Mouse (Mus musculus): ENCODE results near the gene Nrip1. TPM values are rescaled to one million over a fixed set of nuclear protein-coding genes. Genes with fewer than 3 reads are reported as not detected.

Gene Nrip1
- polyA plus RNA-seq, 1 experiment from 2014 or later, result 29.4 TPM

DNA sequence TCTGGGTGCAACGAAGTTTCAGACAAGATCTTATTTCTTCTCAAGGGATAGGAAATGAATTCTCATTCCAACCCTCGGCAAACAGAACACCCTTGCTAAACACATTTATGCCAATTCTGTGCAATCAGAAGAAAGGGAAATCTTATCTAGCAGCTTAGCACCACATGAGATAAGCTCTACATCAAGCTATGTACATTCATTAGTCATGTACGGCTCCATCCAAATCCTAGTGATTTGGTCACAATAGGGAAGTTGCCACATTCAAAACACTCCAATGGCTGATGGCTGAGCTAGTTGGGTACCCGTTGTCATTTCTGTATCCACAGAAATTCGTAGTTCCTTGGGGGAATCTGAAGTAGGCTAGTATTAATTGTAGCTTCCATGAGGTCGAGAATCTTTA, 91.8 kb downstream of the Nrip1 start:
- DNase-seq (ENCODE audit: low spot score) (no peak), ATAC-seq (replicated peaks; ENCODE audit: low FRiP score) (no peak)
- no peak overlapping the region for H3K4me3 ChIP-seq (ENCODE audit: low read depth, low read length)
- no peak overlapping the region for H3K4me2 ChIP-seq (ENCODE audit: low read depth, low read length, severe bottlenecking)
- no peaks in the 10 kb centered on the region for H3K4me1 ChIP-seq (replicated peaks; ENCODE audit: control insufficient read depth, insufficient read depth, low read length)
- no peaks in the 10 kb centered on the region for H3K36me3 ChIP-seq (ENCODE audit: control insufficient read depth, insufficient read depth, low read length)
- H3K27me3 ChIP-seq (ENCODE audit: control insufficient read depth, insufficient read depth, low read length), result no peaks in the 10 kb centered on the region
- H3K27ac ChIP-seq (ENCODE audit: low read depth, low read length), result no peak overlapping the region
- no peak overlapping the region for H3K9ac ChIP-seq (ENCODE audit: low read length)
- no peaks in the 10 kb centered on the region for H3K9me3 ChIP-seq (ENCODE audit: control insufficient read depth, low read length)
- WGBS, result 88% methylated on average over 6 of the region's 6 CpGs

DNA sequence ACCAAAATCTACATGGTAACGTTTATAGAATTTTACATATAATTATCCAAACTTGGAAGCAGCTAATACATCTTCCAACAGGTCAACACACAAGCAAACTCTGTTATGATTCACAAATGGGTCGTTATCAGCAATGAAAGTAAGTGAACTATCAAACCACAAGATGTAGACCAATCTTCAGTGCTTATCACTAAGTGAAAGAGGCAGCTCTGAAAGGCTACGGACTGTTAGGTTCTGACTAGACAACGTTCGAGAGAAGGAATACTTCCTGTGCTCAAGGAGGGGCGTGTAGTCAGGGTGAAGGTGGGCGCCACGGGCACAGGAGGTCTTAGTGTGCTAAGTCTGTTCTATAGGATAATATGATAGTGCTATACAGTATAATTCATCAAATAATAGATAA, 93.3 kb downstream of the Nrip1 start:
- H3K4me3 ChIP-seq (ENCODE audit: low read depth, low read length), result no peak overlapping the region

DNA sequence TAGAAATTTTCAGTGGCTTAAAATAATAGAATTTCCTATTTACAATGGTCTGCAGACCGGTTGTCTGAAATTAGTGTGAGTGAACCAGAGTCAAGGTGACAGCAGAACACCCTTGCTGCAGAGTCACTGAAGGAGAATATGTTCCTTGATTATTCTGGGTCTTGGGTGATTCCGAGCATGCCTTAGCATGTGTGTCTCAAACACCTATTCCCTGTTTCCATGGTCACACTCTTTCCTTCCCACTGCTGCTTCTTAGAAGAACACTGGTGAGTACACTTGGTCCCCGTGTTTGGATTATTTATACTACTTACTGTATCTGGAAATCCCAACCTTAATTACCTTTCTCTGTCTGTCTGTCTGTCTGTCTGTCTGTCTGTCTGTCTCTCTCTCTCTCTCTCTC, 97.4 kb downstream of the Nrip1 start:
- H3K27me3 ChIP-seq (ENCODE audit: control insufficient read depth, insufficient read depth, low read length), result no peaks in the 10 kb centered on the region
- WGBS, result 87% methylated on average over 3 of the region's 3 CpGs
- H3K9ac ChIP-seq (ENCODE audit: low read length), result no peak overlapping the region
- H3K27ac ChIP-seq (ENCODE audit: low read depth, low read length), result no peak overlapping the region
- no peak overlapping the region for H3K4me3 ChIP-seq (ENCODE audit: low read depth, low read length)
- ATAC-seq (replicated peaks; ENCODE audit: low FRiP score) (no peak), DNase-seq (ENCODE audit: low spot score) (no peak)
- H3K4me1 ChIP-seq (replicated peaks; ENCODE audit: control insufficient read depth, insufficient read depth, low read length), result no peaks in the 10 kb centered on the region
- H3K9me3 ChIP-seq (ENCODE audit: control insufficient read depth, low read length), result no peaks in the 10 kb centered on the region
- no peaks in the 10 kb centered on the region for H3K36me3 ChIP-seq (ENCODE audit: control insufficient read depth, insufficient read depth, low read length)
- no peak overlapping the region for H3K4me2 ChIP-seq (ENCODE audit: low read depth, low read length, severe bottlenecking)

More for the DNA sequence above, 93.3 kb downstream of the Nrip1 start:
- Histone ChIP-seq H3K4me1 (replicated peaks; ENCODE audit: control insufficient read depth, insufficient read depth, low read length) (no peaks in the 10 kb centered on the region), H3K9ac (ENCODE audit: low read length) (no peak overlapping the region), H3K4me2 (ENCODE audit: low read depth, low read length, severe bottlenecking) (no peak overlapping the region), H3K36me3 (ENCODE audit: control insufficient read depth, insufficient read depth, low read length) (no peaks in the 10 kb centered on the region), H3K27ac (ENCODE audit: low read depth, low read length) (no peak overlapping the region), H3K27me3 (ENCODE audit: control insufficient read depth, insufficient read depth, low read length) (no peaks in the 10 kb centered on the region), H3K9me3 (ENCODE audit: control insufficient read depth, low read length) (no peaks in the 10 kb centered on the region)
- ATAC-seq (replicated peaks; ENCODE audit: low FRiP score), result no peak
- DNase-seq (ENCODE audit: low spot score), result no peak
- WGBS, result 90% methylated on average over 8 of the region's 8 CpGs

DNA sequence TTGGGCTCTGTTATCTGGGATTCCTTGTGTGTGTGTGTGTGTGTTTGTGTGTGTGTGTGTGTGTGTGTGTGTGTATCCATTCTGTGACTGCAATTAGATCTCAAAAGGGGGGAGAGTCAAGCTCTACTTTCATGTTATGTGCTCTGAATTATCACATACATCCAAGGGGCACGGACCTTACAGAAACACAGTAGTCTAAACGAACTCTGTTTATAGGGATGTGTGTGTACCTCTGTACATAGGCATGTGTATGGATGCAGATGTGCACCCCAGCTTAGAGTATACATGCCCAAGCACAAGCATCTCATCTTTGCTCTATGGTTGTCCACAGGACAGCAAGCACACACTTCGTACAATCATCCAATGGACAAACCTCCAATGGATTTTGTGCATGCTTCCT, 98.0 kb downstream of the Nrip1 start:
- H3K9me3 ChIP-seq (ENCODE audit: control insufficient read depth, low read length), result no peaks in the 10 kb centered on the region
- no peak overlapping the region for H3K9ac ChIP-seq (ENCODE audit: low read length)
- WGBS, result 95% methylated on average over 3 of the region's 3 CpGs
- H3K27ac ChIP-seq (ENCODE audit: low read depth, low read length), result no peak overlapping the region
- no peak overlapping the region for H3K4me2 ChIP-seq (ENCODE audit: low read depth, low read length, severe bottlenecking)
- no peak for DNase-seq (ENCODE audit: low spot score)
- no peaks in the 10 kb centered on the region for H3K4me1 ChIP-seq (replicated peaks; ENCODE audit: control insufficient read depth, insufficient read depth, low read length)
- no peaks in the 10 kb centered on the region for H3K27me3 ChIP-seq (ENCODE audit: control insufficient read depth, insufficient read depth, low read length)
- no peak for ATAC-seq (replicated peaks; ENCODE audit: low FRiP score)
- H3K4me3 ChIP-seq (ENCODE audit: low read depth, low read length), result no peak overlapping the region
- no peaks in the 10 kb centered on the region for H3K36me3 ChIP-seq (ENCODE audit: control insufficient read depth, insufficient read depth, low read length)

DNA sequence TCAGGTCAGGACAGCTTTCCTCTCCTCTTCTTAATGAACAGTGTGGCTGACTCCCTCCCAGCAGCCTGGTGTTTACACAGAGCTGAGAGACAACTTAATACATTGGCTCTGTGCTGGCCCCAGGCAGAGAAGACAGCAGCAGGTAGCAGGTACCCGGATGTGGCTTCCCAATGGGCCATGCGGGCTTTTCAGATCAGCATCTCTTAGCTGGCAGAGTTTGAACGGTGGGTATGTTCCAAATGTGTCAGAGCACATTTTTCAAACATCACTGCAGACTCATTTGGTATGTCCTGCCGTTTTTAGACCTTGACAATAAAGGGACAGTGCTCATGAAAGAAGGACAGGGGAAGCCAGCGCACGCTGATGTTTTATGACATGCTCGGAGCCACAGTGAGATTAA, 98.5 kb downstream of the Nrip1 start:
- Histone ChIP-seq H3K4me3 (ENCODE audit: low read depth, low read length) (no peak overlapping the region), H3K4me2 (ENCODE audit: low read depth, low read length, severe bottlenecking) (no peak overlapping the region), H3K36me3 (ENCODE audit: control insufficient read depth, insufficient read depth, low read length) (no peaks in the 10 kb centered on the region), H3K27me3 (ENCODE audit: control insufficient read depth, insufficient read depth, low read length) (no peaks in the 10 kb centered on the region), H3K9ac (ENCODE audit: low read length) (no peak overlapping the region), H3K9me3 (ENCODE audit: control insufficient read depth, low read length) (no peaks in the 10 kb centered on the region), H3K27ac (ENCODE audit: low read depth, low read length) (no peak overlapping the region), H3K4me1 (replicated peaks; ENCODE audit: control insufficient read depth, insufficient read depth, low read length) (no peaks in the 10 kb centered on the region)
- DNase-seq (ENCODE audit: low spot score) (no peak), ATAC-seq (replicated peaks; ENCODE audit: low FRiP score) (no peak)
- 88% methylated on average over 7 of the region's 7 CpGs for WGBS

DNA sequence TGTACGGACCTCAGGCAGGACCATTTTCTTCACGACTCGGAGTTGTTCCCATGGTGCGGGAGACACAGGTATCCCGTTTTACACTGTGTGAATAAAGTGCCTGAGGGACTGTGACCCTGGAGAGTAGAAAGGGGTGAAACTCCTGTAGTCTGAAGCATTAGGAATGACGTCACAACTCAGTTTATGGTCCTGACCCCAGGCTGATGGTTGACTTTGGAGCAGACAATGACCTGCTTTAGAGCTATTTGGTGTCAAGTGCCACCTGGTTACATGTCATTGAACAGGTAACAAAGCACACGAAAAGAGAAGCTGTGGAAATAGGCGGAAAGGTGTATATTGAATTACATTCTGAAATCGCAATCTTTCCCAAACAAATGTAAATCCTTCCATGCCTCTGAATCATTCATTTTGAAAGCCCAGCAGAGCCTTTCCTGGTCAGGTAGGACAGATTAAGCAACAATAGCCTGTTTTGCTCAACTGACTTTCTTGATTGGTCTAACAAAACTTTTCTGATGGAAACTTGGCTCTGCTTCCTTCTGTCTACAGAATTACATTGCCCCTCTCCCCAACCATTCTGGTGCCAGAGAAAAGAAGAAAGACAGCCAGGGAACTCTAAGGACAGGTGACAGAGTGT, 106.9 kb downstream of the Nrip1 start:
- Histone ChIP-seq H3K4me2 (ENCODE audit: low read depth, low read length, severe bottlenecking) (no peak overlapping the region), H3K4me1 (replicated peaks; ENCODE audit: control insufficient read depth, insufficient read depth, low read length) (no peaks in the 10 kb centered on the region), H3K4me3 (ENCODE audit: low read depth, low read length) (no peak overlapping the region), H3K9me3 (ENCODE audit: control insufficient read depth, low read length) (no peaks in the 10 kb centered on the region), H3K27me3 (ENCODE audit: control insufficient read depth, insufficient read depth, low read length) (no peaks in the 10 kb centered on the region), H3K9ac (ENCODE audit: low read length) (no peak overlapping the region), H3K27ac (ENCODE audit: low read depth, low read length) (no peak overlapping the region), H3K36me3 (ENCODE audit: control insufficient read depth, insufficient read depth, low read length) (no peaks in the 10 kb centered on the region)
- WGBS, result 84% methylated on average over 9 of the region's 9 CpGs
- no peak for DNase-seq (ENCODE audit: low spot score)
- no peak for ATAC-seq (replicated peaks; ENCODE audit: low FRiP score)

DNA sequence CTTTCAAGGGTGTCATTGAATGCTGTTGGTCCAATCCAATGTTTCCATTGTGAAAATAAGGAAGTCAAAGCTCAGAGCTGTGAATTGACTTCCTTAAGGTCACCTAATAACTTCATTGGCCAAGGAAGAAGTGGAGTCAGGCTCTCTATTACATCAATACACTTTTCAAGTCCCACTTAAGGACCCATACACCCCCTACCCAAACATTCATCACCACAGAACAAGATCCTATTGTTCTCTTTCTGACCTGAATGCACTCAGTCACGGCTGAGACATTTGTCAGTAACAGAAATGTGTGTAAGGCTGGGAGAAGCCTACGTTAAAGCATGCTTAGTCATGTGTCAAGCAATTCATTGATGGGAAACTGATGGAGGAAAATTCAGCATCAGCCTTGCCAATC, 107.8 kb downstream of the Nrip1 start:
- Histone ChIP-seq H3K9ac (ENCODE audit: low read length) (no peak overlapping the region), H3K36me3 (ENCODE audit: control insufficient read depth, insufficient read depth, low read length) (no peaks in the 10 kb centered on the region), H3K27ac (ENCODE audit: low read depth, low read length) (no peak overlapping the region), H3K4me3 (ENCODE audit: low read depth, low read length) (no peak overlapping the region), H3K4me2 (ENCODE audit: low read depth, low read length, severe bottlenecking) (no peak overlapping the region), H3K27me3 (ENCODE audit: control insufficient read depth, insufficient read depth, low read length) (no peaks in the 10 kb centered on the region), H3K9me3 (ENCODE audit: control insufficient read depth, low read length) (no peaks in the 10 kb centered on the region), H3K4me1 (replicated peaks; ENCODE audit: control insufficient read depth, insufficient read depth, low read length) (no peaks in the 10 kb centered on the region)
- 34% methylated on average over 2 of the region's 2 CpGs for WGBS
- ATAC-seq (replicated peaks; ENCODE audit: low FRiP score) (no peak), DNase-seq (ENCODE audit: low spot score) (no peak)

DNA sequence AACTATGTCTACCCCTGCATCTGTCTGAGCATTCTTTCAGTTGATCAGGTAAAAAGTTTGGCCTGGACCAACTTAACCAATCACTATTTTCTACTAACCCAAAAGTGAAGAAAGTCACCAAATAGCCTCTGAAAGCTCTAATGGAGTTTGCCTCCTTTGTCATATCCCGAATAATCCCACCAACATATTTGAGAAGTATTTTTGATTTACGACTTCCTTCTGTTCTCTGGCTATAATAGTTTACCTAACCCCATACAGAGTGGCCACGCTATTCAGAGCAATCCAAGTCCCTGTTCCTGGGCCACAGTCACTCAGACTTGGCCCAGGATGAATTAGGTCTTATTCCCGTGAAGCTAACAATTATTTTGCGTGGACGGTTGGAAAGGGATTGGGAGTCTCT, 108.3 kb downstream of the Nrip1 start:
- no peaks in the 10 kb centered on the region for H3K4me1 ChIP-seq (replicated peaks; ENCODE audit: control insufficient read depth, insufficient read depth, low read length)
- H3K27ac ChIP-seq (ENCODE audit: low read depth, low read length), result no peak overlapping the region
- no peak for DNase-seq (ENCODE audit: low spot score)
- no peak for ATAC-seq (replicated peaks; ENCODE audit: low FRiP score)
- no peaks in the 10 kb centered on the region for H3K36me3 ChIP-seq (ENCODE audit: control insufficient read depth, insufficient read depth, low read length)
- 84% methylated on average over 6 of the region's 6 CpGs for WGBS
- no peak overlapping the region for H3K4me3 ChIP-seq (ENCODE audit: low read depth, low read length)
- no peaks in the 10 kb centered on the region for H3K27me3 ChIP-seq (ENCODE audit: control insufficient read depth, insufficient read depth, low read length)
- no peaks in the 10 kb centered on the region for H3K9me3 ChIP-seq (ENCODE audit: control insufficient read depth, low read length)
- no peak overlapping the region for H3K4me2 ChIP-seq (ENCODE audit: low read depth, low read length, severe bottlenecking)
- H3K9ac ChIP-seq (ENCODE audit: low read length), result no peak overlapping the region

DNA sequence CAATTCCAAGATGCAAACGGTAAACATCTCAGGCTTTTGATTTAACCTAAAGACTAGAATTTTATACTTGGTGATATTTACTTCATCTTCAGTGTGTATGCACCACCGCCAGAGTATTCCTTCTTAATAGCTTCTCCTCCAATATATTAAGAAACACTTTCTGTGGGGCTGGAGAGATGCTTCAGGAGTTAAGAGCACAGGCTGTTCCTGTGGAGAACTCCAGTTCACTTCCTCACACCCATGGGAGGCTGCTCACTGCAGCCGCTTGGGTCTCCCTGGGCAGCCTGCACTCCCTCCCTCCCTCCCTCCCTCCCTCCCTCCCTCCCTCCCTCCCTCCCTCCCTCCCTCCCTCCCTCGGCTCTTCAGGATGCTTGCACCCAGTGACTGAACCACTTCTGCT, 110.2 kb downstream of the Nrip1 start:
- H3K36me3 ChIP-seq (ENCODE audit: control insufficient read depth, insufficient read depth, low read length), result no peaks in the 10 kb centered on the region
- H3K9ac ChIP-seq (ENCODE audit: low read length), result no peak overlapping the region
- DNase-seq (ENCODE audit: low spot score) (no peak), ATAC-seq (replicated peaks; ENCODE audit: low FRiP score) (no peak)
- no peaks in the 10 kb centered on the region for H3K4me1 ChIP-seq (replicated peaks; ENCODE audit: control insufficient read depth, insufficient read depth, low read length)
- H3K4me3 ChIP-seq (ENCODE audit: low read depth, low read length), result no peak overlapping the region
- no peaks in the 10 kb centered on the region for H3K9me3 ChIP-seq (ENCODE audit: control insufficient read depth, low read length)
- H3K27ac ChIP-seq (ENCODE audit: low read depth, low read length), result no peak overlapping the region
- 76% methylated on average over 3 of the region's 4 CpGs for WGBS
- H3K4me2 ChIP-seq (ENCODE audit: low read depth, low read length, severe bottlenecking), result no peak overlapping the region
- H3K27me3 ChIP-seq (ENCODE audit: control insufficient read depth, insufficient read depth, low read length), result no peaks in the 10 kb centered on the region

All from forebrain, embryonic 11.5 days (tissue).